Mouse (Mus musculus) small intestine, adult 2 months (tissue): ENCODE measurements around the gene Mri1. TPM values are rescaled to one million over a fixed set of nuclear protein-coding genes. Genes with fewer than 3 reads are reported as not detected.

Experiments used
- H3K27ac ChIP-seq: fragments of 200-500 bp; 2 replicates; pipeline ENCODE4 v1.5.1; 2012; ENCODE audit warnings: low read depth, low read length, control low read depth, inconsistent platforms; ENCODE audit not compliant: insufficient read depth
- H3K27me3 ChIP-seq: fragments of 200-500 bp; 2 replicates; pipeline ENCODE4 v1.6.1; 2012; ENCODE audit warnings: mild to moderate bottlenecking, moderate library complexity, low read length, inconsistent platforms; ENCODE audit not compliant: control insufficient read depth, insufficient read depth
- H3K36me3 ChIP-seq: fragments of 200-500 bp; 2 replicates; pipeline ENCODE4 v1.6.1; 2012; ENCODE audit warnings: mild to moderate bottlenecking, low read length, control low read depth, inconsistent platforms; ENCODE audit not compliant: control insufficient read depth, insufficient read depth
- H3K4me1 ChIP-seq: fragments of 200-500 bp; 2 replicates; pipeline ENCODE4 v1.6.1; 2012; ENCODE audit warnings: low read length, inconsistent platforms, mixed read lengths; ENCODE audit not compliant: control insufficient read depth, insufficient read depth, insufficient read length
- H3K4me3 ChIP-seq: fragments of 200-500 bp; 2 replicates; pipeline ENCODE4 v1.5.1; 2012; ENCODE audit warnings: low read depth, mild to moderate bottlenecking, control low read depth, inconsistent platforms, low read length, moderate library complexity
- CTCF ChIP-seq: fragments of 200-500 bp; IDR thresholded peaks from 2 replicates; pipeline ENCODE4 v1.5.1; 2012; ENCODE audit warnings: low read depth, mild to moderate bottlenecking, control low read depth, inconsistent platforms, low read length, moderate library complexity, mixed read lengths; ENCODE audit not compliant: insufficient replicate concordance, insufficient read length; ENCODE audit errors: extremely low read depth
- POLR2A ChIP-seq: fragments of 200-500 bp; IDR thresholded peaks from 2 replicates; pipeline ENCODE4 v1.6.1; 2012; ENCODE audit warnings: low read depth, mild to moderate bottlenecking, control low read depth, inconsistent platforms, low read length, moderate library complexity
- WGBS: fragments of 180-500 bp; shearing (Covaris S2); methylation state at CpG from one replicate; pipeline ENCODE4 v1.1.7; 2018; 5-methylcytosine and 5-hydroxymethylcytosine counted together
- polyA plus RNA-seq: library from polyadenylated mRNA; depleted of rRNA; stranded (reverse); fragments of >200 nt; gene quantifications from 2 replicates; pipeline ENCODE4 v1.2.3, GENCODE M21; 2012

Gene Mri1
- polyA plus RNA-seq, 1 experiment: 76.0 TPM

DNA sequence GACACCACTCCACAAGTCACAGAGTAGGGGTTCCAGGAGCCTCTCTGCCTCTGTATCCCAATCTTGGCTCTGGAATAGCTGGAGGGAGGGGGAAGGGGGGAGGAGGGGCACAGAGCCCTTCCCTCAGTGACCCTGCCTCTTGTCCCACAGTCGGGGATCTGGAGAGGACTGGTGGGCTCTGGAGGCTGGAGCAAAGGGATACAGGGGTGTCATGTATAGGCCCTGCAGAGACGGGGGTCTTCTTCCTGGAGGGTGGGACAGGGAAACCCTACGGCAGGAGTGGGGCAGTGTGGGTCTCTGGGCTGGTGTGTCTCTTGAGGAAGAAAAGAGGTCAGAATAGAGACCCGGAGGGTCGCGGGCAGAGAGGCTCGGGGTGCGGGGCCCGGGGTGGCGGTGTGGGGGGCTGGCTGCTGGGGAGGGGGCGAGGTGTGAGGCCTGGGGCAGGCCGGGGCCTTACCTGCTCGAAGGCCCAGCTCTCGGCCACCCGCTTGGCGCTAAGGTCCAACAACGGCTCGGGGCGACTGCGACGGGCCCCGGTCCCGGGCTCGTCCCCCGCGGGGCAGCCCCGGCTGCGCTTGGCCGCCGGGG is 20.6 kb downstream of the Mri1 start:
- no peaks in the 10 kb centered on the region for H3K27me3 ChIP-seq
- TF ChIP-seq CTCF: no peak
- TF ChIP-seq POLR2A: no peak
- H3K4me1 ChIP-seq: peaks cover 8% of the 10 kb centered on the region
- H3K4me3 ChIP-seq: peak overlapping the region; percentile 77
- no peaks in the 10 kb centered on the region; the same call in 1 of the 2 replicates for H3K36me3 ChIP-seq
- 0% methylated on average over 30 of the region's 30 CpGs for WGBS
- H3K27ac ChIP-seq: no peak overlapping the region

DNA sequence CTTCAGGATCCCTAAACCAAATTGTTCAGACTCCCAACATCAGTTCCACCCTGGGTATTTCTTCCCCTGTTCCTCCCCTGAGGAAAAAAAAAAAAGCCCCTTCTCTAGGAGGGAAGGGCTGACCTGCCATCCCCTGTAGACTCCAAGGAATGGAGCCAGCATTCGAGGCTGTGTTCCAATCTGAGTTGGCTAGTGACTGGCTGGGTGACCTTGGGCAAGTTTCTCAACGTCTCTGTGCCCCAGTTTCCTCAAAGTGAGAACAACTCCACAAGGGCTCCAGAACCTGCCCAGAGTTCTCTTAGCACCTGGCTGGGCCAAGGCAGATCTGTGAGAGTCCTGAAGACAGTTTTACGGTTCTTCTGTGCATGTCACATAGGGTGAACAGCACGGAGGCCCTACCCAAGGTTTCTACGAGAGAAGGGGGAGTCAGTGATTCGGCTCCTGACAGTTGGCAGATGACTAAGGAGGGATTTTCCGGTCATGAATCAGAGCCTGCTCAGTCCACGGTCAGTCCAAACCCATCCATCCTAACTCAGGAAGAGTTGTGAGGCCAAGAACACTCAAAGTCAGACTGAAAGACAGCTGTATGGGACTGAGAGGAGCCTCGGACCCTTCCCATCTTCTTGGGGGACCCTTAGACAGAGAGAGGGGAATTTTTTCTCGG is 21.2 kb downstream of the Mri1 start:
- peaks cover 5% of the 10 kb centered on the region; the same call in 1 of the 2 replicates for H3K4me1 ChIP-seq
- peak overlapping the region; percentile 77 for H3K4me3 ChIP-seq
- WGBS: 4% methylated on average over 10 of the region's 10 CpGs
- no peak overlapping the region for H3K27ac ChIP-seq
- TF ChIP-seq POLR2A: no peak
- TF ChIP-seq CTCF: no peak
- H3K27me3 ChIP-seq: no peaks in the 10 kb centered on the region
- no peaks in the 10 kb centered on the region; the same call in 1 of the 2 replicates for H3K36me3 ChIP-seq

DNA sequence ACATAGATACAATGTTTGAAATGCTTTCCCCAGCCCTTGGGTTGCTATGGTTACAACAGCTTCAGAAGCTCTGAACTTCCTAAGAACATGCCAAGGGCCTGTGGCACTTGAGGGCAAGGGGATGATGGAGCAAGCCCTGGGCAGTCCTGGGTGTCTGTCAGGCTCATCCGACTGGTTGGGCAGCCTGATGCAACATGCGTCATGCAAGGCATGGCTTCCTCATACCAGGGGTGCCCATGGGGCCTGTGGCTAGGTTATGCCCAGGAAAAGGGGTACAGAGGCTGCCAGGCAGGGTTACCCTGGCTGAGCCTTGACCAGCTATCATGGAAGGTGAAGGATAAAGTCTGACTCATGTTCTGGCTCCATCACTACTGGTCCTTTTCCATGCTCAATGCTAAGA is 24.1 kb downstream of the Mri1 start:
- WGBS: 82% methylated on average over 2 of the region's 2 CpGs
- no peaks in the 10 kb centered on the region for H3K27me3 ChIP-seq
- no peak for TF ChIP-seq POLR2A
- TF ChIP-seq CTCF: no peak
- H3K4me1 ChIP-seq: peaks cover 5% of the 10 kb centered on the region; the same call in 1 of the 2 replicates
- peaks cover 17% of the 10 kb centered on the region for H3K36me3 ChIP-seq
- H3K4me3 ChIP-seq: no peak overlapping the region
- H3K27ac ChIP-seq: no peak overlapping the region

DNA sequence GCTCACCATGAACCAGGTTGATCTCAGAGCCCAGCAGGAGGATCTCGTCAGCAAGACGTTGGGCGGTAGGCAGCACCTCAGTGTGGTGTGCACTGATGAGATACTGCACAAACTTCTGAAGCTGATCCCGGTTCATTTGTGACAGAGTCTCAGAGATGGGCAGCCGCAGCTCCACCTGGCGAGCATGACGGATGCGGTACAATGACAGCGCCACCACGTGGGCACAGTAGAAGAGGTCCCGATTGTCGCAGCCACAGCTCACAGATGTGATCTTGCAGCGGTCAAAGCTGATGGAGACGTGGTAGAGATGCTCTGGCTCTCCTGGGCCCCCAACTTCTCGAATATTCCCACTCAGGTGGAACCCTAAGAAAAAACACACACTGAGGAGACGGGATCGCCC is 26.4 kb downstream of the Mri1 start:
- H3K4me1 ChIP-seq: 0 out of 2 replicates have a peak, but pooled peaks cover 2% of the 10 kb centered on the region
- WGBS: 86% methylated on average over 17 of the region's 17 CpGs
- no peaks in the 10 kb centered on the region for H3K27me3 ChIP-seq
- H3K27ac ChIP-seq: no peak overlapping the region
- TF ChIP-seq POLR2A (no peak), CTCF (no peak)
- peaks cover 30% of the 10 kb centered on the region for H3K36me3 ChIP-seq
- no peak overlapping the region for H3K4me3 ChIP-seq

DNA sequence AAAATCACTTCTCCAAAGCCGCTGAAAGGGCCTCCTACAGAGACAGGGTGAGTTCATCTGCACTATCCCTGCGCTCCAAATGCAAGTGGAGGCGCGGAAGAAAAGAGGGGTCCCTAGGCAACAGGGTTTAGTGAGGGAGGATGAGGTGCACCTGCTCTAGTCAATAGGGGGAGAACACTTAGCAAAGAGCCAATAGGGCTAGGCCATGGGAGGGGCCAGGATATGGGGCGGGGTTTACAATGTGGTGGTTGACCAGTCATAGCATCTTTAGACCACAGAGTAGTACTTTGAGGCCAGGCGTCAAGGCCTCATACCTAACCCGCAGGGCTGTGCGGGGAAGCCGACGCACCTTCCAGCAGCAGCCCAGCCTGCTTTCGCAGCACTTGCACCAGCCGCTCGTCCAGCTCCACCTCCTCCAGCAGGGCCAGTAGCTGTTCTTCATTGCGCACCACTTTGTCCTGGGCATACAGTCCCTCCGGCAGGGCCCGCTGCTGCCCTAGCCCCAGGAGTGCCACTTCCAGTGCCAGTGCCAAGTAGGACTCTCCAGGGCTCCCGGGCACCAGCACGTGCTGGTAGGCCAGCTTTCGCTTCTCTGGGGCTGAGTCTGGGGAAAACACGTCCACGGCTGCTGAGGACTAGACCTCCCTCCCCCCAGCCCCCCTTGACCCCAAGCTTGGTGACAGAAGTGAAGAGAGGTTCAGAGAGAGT is 33.6 kb downstream of the Mri1 start:
- H3K4me3 ChIP-seq: no peak overlapping the region
- peaks cover 2% of the 10 kb centered on the region; the same call in 1 of the 2 replicates for H3K4me1 ChIP-seq
- H3K27ac ChIP-seq: no peak overlapping the region
- no peaks in the 10 kb centered on the region for H3K27me3 ChIP-seq
- H3K36me3 ChIP-seq: peaks cover 38% of the 10 kb centered on the region
- WGBS: 93% methylated on average over 21 of the region's 21 CpGs
- TF ChIP-seq POLR2A (no peak), CTCF (no peak)

DNA sequence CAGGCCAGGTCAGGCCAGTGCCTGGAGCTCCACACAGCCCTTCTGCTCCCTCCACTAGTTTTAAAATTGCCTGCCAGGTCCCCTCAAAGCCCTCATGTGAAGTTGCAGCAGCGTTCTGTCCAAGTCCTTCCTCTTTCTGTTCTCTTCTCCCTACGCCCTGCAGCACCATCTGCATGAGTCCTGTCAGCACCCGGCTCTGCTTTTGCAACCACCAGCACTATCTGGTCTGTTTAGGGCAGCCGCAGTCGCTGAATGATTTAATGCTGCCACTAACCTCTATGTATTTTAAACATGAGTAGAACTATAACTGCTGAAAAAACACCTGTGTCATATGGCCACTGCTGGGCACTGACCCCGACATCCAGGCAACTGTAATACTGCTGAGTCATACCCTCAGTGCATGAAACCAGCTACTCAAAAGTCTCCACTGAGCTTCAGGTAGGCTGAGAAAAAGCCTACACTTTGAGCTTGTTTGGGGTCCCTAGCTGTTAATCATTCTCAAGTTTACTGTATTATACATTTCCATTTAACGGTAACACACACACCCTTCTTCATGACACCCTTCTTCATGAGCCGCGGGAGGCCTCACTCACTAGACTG is 34.5 kb downstream of the Mri1 start:
- no peak overlapping the region for H3K4me3 ChIP-seq
- WGBS: 78% methylated on average over 9 of the region's 9 CpGs
- peaks cover 2% of the 10 kb centered on the region; the same call in 1 of the 2 replicates for H3K4me1 ChIP-seq
- no peak overlapping the region; the same call in 1 of the 2 replicates for H3K27ac ChIP-seq
- TF ChIP-seq POLR2A (no peak), CTCF (no peak)
- peaks cover 37% of the 10 kb centered on the region for H3K36me3 ChIP-seq
- H3K27me3 ChIP-seq: no peaks in the 10 kb centered on the region

DNA sequence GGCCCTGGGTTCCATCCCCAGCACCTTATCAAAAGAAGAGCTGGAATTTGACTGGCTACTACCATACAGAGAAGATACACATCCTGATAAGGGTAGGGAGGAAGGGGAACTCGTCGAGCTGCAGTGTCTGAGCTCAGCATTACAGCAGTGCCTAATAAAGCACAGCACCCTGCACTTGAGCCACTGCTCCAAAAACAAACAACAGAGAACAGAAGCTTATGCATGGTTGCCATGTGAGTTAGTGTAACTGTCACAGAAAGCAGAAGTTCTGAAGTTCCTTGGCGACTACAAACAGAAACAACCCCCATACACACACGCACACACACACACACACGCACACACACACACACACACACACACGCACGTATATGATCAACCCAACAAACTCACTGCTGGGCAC is 37.0 kb downstream of the Mri1 start:
- H3K4me1 ChIP-seq: no peaks in the 10 kb centered on the region; the same call in 1 of the 2 replicates
- peaks cover 35% of the 10 kb centered on the region for H3K36me3 ChIP-seq
- H3K27me3 ChIP-seq: no peaks in the 10 kb centered on the region
- no peak overlapping the region for H3K4me3 ChIP-seq
- no peak overlapping the region for H3K27ac ChIP-seq
- TF ChIP-seq POLR2A (no peak), CTCF (no peak)
- 70% methylated on average over 7 of the region's 7 CpGs for WGBS
